Mouse (Mus musculus) right cerebral cortex, postnatal 14 days (tissue): ENCODE data around the gene Susd3.

ENCODE experiments used
- DNase-seq: peaks from one replicate; pipeline ENCODE4 v3.0.0; 2022

Gene Susd3

DNA sequence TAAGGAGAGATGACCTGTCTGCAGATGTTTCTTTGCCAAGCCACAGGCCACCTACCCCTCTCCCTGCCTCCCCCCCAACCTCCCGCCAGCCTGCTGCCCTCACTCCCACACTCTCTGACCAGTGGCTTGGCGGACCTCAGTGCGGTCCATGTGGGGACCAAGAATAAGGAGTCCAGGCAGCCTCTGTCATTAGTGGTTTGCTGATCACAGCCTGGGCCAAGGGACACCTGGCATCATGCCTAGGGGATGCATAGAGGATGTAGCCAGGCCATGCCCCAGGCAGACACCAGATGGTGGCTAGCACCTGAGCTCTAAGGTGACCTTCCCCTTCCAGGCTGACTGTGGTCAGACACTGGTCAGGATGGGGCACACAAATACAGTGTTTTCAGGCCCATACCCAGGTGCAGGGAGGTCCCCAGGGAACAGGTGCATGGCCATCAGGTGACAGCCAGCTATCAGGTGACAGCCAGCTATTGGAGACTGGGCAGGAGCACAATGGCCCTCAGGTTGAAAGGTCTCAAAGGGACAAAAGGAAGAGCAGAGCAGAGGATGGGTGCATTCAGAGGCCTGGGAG is 67.0 kb downstream of the Susd3 start:
- DNase-seq = peak; percentile 7

DNA sequence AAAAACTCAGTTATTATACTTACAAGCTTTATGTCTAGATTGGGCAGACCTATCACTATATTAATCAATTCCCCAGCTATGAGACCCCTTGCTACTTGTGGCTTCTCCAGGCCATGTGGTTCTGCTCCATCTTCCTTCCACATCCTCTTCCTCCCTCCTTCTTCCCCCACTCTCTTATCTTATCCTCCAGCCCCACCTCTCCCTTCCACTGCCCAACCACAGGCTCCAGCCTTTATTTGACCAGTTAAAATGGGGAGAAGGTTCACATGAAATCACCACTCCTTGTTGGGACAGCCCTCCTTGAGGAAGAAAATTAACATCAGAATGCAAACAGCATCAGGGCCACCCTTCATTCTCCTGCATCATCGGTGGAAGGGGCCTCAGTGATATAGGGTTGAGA is 67.8 kb downstream of the Susd3 start:
- DNase-seq = no peak
